Mouse (Mus musculus) adrenal gland, postnatal 25 days (tissue): ENCODE data around the gene Zbtb9. TPM values are rescaled to one million over a fixed set of nuclear protein-coding genes. Genes with fewer than 3 reads are reported as not detected.

ENCODE experiments used
- DNase-seq: peaks from one replicate; pipeline ENCODE4 v3.0.0; 2021; ENCODE audit warnings: mixed read lengths
- total RNA-seq: library from RNA; stranded (reverse); gene quantifications from 2 replicates; pipeline ENCODE4 v1.2.3, GENCODE M21; 2021

Zbtb9 gene
- total RNA-seq, 1 experiment from 2014 or later, result 8.0 TPM

GRCm38 (mm10) chr17:26947231-26948100 lies 25.5 kb upstream of the Zbtb9 start:
- no peak for DNase-seq

DNA sequence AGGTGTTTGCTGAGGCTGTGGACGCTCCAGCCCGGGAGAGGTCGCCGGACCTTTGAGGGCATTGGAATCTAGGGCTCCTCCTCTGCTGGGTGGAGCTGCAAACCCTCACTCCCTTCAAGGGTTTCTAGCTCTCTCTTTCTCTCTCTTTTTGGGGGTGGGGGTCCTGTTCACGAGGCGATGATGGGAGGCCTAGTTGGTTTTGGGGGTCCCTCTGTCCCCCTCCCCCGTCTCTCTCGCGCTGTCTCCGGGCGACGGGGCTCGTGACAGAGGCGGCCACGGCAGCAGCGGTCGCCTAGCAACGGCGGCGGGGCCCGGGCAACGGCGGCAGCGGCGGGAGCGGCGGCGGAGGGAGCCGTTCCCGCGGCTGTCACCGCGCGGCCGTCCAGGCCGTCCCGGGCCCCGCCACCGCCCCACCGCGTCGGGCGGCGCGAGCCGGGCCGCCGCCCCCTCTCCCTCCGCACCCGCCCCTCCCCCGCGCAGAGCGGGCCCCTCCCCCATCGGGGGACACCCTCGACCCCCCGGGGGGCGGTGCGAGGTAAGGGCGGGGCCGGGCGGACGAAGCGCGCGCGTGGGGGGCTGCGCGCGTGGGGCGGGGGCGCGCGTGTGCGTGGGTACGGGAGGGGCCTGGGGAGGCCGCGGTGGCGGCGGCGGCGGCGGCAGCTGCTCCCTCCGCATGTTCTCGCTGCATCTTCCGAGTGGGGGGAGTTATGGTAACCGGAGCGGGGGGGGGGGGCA lies 24.5 kb upstream of the Zbtb9 start:
- peak; percentile 73 for DNase-seq

DNA sequence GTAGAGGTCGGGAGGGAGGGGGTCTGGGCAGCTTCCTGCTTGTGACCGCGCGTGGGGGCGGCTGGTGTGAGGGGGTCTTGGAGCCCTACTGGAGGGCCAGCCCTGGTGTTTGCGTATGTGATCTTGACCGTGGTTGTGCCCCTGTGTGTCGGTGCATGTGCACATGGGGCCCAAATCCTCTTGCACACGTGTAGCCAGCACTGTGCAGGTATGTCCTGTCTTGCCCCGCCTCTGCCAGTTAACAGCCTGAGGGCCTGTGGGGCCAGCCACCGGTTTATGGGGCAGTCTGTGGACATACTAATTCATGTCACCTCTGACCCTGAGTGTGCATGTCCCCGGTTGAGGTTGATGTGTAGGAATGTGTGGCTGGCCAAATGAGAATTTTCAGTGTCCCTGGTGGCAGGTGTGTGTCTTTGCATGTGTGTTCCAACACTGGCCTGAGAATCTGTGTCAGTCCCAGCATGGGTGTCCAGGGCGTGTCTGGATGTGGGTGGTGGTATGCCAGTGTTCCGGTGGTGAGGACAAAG lies 23.9 kb upstream of the Zbtb9 start:
- no peak for DNase-seq

DNA sequence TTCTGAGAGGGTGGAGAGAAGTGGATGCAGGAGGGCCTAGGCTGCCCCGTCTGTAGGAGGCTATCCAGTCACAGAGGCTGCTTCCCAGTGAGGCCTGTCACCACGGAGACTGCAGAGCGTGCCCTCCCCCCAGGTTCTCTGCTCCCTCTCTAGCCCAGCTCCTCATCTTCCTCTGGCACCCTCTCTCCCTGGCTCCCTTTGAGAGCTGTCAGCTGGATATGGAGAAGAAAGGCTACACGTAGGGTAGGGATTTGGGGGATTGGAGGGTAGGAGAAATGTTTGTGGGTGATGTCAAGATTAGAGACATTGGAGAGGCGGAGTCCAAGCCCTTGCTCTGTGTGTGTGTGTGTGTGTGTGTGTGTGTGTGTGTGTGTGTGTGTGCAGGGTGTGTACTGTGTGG lies 23.1 kb upstream of the Zbtb9 start:
- DNase-seq, result no peak

DNA sequence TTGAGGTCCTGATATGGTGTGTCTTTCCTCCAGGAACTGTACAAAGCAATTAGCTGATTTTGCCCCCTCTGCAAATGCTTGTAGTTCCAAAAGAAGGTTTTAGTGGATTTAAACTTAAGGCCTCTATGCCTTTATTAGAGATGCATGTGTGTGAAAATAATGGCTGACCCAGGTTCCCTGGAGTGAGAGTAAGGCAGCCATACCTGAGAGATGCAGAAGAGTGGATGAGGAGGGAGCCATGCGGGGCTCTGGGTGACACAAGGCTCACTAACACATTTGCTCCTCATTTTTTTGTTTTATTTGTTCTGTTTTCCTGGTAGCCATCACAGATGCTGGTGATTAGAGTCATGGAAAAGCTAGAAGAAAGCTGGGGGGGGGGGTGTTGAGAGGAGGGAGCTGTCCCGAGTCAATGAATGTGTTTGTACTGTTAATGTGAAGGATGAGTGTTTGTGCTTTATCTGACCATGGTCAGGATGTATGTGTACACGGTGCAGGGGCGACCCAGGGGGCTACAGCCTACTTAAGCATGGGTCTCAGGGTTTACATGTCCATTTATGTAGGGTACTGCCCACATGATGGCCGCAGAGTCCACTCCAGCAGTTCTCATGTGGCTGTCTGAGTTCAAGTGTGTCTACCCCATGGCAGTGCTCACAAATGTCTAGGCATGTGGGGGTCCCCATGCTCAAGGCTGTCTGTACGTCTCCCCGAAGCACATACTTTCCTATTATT lies 22.2 kb upstream of the Zbtb9 start:
- DNase-seq, result no peak

DNA sequence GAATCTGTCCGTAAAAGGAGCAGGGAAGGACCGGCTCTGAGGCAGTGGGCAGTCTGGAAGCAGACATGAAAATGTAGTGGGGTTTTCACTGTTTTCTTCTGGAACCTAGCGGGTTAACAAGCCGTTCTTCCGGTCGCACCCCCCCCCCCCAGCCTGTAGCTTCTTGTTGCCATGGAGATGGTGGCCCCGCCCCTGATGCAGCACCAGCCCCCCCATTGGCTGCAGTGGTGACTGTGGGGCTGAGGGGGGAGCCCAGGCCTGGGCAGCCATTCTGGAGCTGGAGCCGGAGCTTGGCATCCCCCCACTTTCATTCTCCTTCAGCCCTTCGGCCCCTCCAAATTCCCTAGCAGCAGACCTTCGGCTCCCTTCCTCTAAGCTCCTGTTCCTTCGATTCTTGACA lies 21.6 kb upstream of the Zbtb9 start:
- DNase-seq, result peak; percentile 70

GRCm38 (mm10) chr17:26951952-26952877 lies 20.8 kb upstream of the Zbtb9 start:
- DNase-seq, result no peak

- DNase-seq, result no peak
Measured at GRCm38 (mm10) chr17:26953201-26953600, 19.8 kb upstream of the Zbtb9 start.

- DNase-seq, result no peak
Measured at GRCm38 (mm10) chr17:26953726-26954125, 19.2 kb upstream of the Zbtb9 start.

DNA sequence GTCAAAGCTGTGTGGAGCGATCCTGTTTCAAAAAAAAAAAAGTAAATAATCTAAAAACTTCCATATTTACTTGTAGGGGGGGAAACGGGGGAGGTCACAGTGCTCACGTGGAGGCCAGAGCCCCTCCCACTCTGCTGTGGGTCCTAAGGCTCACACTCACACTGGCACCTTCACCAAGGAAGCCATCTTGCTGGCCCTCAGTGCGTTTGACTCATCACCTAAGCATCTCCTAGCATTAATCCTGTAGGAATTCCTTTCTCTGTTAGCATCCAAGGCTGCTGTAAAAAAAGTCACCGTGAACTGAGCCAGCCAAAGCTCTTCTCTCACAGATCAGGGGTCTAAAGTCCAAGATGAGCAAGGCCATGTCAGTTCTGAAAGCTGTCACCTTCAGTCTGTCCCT lies 16.7 kb upstream of the Zbtb9 start:
- no peak for DNase-seq

DNA sequence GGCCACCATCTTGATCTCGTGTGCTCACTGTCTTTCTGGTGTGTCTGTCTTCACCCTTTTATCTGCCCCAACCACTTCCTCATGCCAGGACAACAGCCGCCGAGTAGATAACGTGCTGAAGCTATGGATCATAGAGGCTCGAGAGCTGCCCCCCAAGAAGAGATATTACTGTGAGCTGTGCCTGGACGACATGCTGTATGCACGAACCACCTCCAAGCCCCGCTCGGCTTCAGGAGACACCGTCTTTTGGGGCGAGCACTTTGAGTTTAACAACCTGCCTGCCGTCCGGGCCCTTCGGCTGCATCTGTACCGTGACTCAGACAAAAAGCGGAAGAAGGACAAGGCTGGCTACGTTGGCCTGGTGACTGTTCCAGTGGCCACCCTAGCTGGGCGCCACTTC lies 16.1 kb upstream of the Zbtb9 start:
- no peak for DNase-seq

- no peak for DNase-seq
Measured at GRCm38 (mm10) chr17:26957872-26958271, 15.1 kb upstream of the Zbtb9 start.

GRCm38 (mm10) chr17:26958880-26959279 lies 14.1 kb upstream of the Zbtb9 start:
- DNase-seq, result no peak

- no peak for DNase-seq
Measured at GRCm38 (mm10) chr17:26959815-26960214, 13.2 kb upstream of the Zbtb9 start.

DNA sequence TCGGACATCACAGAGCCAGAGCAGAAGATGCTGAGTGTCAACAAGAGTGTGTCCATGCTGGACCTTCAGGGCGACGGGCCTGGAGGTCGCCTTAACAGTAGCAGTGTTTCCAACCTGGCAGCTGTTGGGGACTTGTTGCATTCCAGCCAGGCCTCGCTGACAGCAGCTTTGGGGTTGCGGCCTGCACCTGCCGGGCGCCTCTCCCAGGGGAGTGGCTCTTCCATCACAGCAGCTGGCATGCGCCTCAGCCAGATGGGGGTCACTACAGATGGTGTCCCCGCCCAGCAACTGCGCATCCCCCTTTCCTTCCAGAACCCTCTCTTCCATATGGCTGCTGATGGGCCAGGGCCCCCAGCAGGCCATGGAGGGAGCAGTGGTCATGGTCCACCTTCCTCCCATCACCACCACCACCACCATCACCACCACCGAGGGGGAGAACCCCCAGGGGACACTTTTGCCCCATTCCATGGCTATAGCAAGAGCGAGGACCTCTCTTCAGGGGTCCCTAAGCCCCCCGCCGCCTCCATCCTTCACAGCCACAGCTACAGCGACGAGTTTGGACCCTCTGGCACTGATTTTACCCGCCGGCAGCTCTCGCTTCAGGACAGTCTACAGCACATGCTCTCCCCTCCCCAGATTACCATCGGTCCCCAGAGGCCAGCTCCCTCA lies 11.3 kb upstream of the Zbtb9 start:
- DNase-seq, result no peak

GRCm38 (mm10) chr17:26966993-26967392 lies 6.0 kb upstream of the Zbtb9 start:
- DNase-seq, result no peak

DNA sequence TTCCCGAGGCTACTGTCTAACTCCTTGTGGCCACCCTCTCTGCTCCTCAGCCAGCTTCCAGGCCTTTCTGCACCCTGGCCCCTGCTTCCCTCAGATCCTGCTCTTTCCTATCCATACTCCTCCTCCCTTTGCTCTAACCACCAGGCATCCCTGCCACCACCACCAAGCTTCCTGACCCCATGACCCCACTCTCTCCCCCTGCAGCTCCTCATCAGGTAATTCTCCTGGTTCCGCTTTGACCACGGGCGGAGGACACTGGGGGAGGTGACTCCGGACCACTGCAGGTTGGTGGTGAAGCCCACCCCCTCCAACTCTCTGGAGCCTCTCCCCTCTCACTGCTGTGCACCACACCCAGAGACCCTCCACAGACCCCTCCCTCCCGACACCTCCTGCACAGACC lies 5.5 kb upstream of the Zbtb9 start:
- no peak for DNase-seq

GRCm38 (mm10) chr17:26968200-26968611 lies 4.8 kb upstream of the Zbtb9 start:
- DNase-seq, result no peak

DNA sequence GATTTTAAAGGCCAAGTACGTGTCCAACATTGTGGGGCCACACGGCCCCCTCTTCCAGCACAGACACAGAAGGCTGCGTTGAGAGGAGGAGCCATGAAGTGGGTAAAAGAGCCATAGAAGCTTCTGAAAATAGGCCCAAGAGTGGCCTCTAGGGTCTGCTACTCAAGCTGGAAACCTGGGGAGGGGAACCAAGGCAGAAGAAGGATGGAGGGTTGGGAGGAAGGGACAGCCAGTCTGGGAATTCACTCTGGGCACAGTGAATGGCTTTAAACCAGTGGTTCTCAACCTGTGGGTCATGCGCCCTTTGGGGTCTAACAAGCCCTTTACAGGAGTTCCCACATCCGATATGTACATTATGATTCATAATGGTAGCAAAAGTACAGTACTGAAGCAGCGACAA lies 3.7 kb upstream of the Zbtb9 start:
- no peak for DNase-seq

DNA sequence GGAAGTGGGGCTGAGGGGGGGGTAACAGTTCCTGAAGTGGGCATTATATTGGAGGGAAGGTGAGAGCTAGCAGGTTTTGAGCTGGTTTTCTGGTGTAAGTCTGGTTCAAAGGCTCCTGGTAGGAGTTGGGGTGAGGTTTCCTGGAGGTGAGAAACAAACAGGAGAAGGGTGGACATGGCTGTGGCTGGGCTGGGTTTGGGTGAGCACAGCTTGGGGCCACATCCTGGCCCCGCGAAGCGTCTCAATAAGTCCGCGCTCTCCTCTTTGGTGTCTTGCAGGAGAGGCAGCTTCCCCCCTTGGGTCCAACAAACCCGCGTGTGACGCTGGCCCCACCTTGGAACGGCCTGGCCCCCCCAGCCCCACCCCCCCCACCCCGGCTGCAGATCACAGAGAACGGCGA lies 2.7 kb upstream of the Zbtb9 start:
- no peak for DNase-seq
